Mouse (Mus musculus): ENCODE measurements around the gene Myo15b. TPM values are rescaled to one million over a fixed set of nuclear protein-coding genes. Genes with fewer than 3 reads are reported as not detected.

Gene Myo15b
- polyA plus RNA-seq, 1 experiment from 2014 or later = 0.27 TPM

DNA sequence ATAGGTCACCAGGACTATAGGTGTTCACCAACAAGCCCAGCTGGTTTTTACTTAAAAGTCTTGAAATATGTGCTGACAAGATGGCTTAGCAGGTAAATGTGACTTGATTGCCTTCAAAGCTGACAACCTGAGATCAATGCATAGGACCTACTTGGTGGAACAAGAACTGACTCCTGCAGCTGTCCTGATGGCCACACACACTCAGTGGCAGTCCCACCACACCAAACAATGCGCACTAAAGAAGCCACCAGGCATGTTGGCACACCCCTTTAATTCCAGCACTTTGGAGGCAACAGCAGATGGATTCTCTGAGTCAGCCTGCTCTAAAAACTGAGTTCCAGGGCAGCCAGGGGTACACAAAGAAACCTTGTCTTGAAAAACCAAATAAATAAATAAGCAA is 63.8 kb downstream of the Myo15b start:
- no peak overlapping the region for H3K27ac ChIP-seq (replicated peaks)
- H3K36me3 ChIP-seq = peaks cover 66% of the 10 kb centered on the region
- no peaks in the 10 kb centered on the region for H3K27me3 ChIP-seq (replicated peaks)
- no peaks in the 10 kb centered on the region for H3K9me3 ChIP-seq
- 85% methylated on average over 1 of the region's 1 CpGs for WGBS
- ATAC-seq (ENCODE audit: extremely low read depth, insufficient number of reproducible peaks, low FRiP score, low TSS enrichment) = no peak
- no peak overlapping the region for H3K4me3 ChIP-seq
- H3K4me1 ChIP-seq = no peaks in the 10 kb centered on the region
- no peak overlapping the region for H3K9ac ChIP-seq
- H3K4me2 ChIP-seq = no peak overlapping the region

DNA sequence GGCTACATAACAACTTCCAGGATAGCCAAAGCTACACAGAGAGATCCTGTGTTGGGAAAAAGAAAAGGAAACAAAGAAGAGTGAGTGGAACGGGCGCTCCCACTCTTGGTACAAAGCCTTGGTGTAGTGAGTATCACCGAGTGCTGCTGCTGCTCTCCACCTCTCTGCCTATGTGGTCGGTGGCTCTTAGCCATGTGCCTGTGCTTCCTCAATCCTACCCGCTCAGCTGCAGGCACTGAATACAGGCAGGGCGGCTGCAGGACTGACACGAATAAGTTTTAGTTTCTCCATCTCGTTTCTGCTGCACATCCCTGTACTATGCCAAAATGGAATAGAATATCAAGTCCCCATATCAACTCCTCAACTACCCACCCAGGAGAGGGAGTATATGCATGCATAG is 70.8 kb downstream of the Myo15b start:
- H3K4me1 ChIP-seq = peaks cover 12% of the 10 kb centered on the region
- H3K9me3 ChIP-seq = no peaks in the 10 kb centered on the region
- H3K4me2 ChIP-seq = no peak overlapping the region
- 86% methylated on average over 8 of the region's 8 CpGs for WGBS
- H3K9ac ChIP-seq = no peak overlapping the region
- no peaks in the 10 kb centered on the region for H3K27me3 ChIP-seq (replicated peaks)
- peaks cover 48% of the 10 kb centered on the region for H3K36me3 ChIP-seq
- no peak for ATAC-seq (ENCODE audit: extremely low read depth, insufficient number of reproducible peaks, low FRiP score, low TSS enrichment)
- H3K4me3 ChIP-seq = no peak overlapping the region
- no peak overlapping the region for H3K27ac ChIP-seq (replicated peaks)

DNA sequence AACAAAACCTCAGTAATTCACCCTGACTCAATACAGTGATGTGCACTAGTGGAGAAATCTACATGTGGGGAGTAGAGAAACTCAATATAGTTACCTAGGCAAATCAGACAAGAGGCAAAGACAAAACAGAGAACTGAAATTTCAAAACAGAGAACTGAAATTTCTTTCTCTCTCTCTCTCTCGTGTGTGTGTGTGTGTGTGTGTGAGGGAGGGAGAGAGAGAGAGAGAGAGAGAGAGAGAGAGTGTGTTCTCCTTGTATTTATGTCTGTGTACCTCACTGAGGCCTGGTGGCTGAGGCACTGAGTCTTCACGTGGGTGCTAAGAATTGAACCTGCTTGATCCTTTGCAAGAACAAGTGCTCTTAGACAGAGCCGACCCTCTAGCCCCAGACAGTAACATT is 71.6 kb downstream of the Myo15b start:
- Histone ChIP-seq H3K4me3 (no peak overlapping the region), H3K4me1 (peaks cover 20% of the 10 kb centered on the region), H3K9ac (no peak overlapping the region), H3K27ac (replicated peaks) (no peak overlapping the region), H3K27me3 (replicated peaks) (no peaks in the 10 kb centered on the region), H3K9me3 (no peaks in the 10 kb centered on the region), H3K4me2 (no peak overlapping the region), H3K36me3 (peaks cover 41% of the 10 kb centered on the region)
- ATAC-seq (ENCODE audit: extremely low read depth, insufficient number of reproducible peaks, low FRiP score, low TSS enrichment) = no peak
- 71% methylated on average over 3 of the region's 3 CpGs for WGBS

- H3K9me3 ChIP-seq = no peaks in the 10 kb centered on the region
- H3K4me1 ChIP-seq = peaks cover 21% of the 10 kb centered on the region
- H3K4me3 ChIP-seq = no peak overlapping the region
- H3K27me3 ChIP-seq (replicated peaks) = no peaks in the 10 kb centered on the region
- no peak overlapping the region for H3K9ac ChIP-seq
- 59% methylated on average over 3 of the region's 3 CpGs for WGBS
- no peak overlapping the region for H3K27ac ChIP-seq (replicated peaks)
- peaks cover 42% of the 10 kb centered on the region for H3K36me3 ChIP-seq
- H3K4me2 ChIP-seq = no peak overlapping the region
- ATAC-seq (ENCODE audit: extremely low read depth, insufficient number of reproducible peaks, low FRiP score, low TSS enrichment) = no peak
These were observed 73.0 kb downstream of the Myo15b start for GRCm38 (mm10) chr11:115931235-115931634.

- H3K4me3 ChIP-seq = peak within 1 kb of the TSS; percentile 69
- peak within 1 kb of the TSS; percentile 96 for H3K4me2 ChIP-seq
- H3K27ac ChIP-seq (replicated peaks) = 0 out of 2 replicates have a peak within 1 kb of the TSS, but pooled peaks have one; percentile 12
- H3K27me3 ChIP-seq (replicated peaks) = no peaks in the 10 kb centered on the region
- ATAC-seq (ENCODE audit: extremely low read depth, insufficient number of reproducible peaks, low FRiP score, low TSS enrichment) = peak; percentile 100
- H3K9ac ChIP-seq = peak within 1 kb of the TSS; percentile 86
- WGBS = under 1% methylated on average over 28 of the region's 28 CpGs
- peaks cover 45% of the 10 kb centered on the region for H3K36me3 ChIP-seq
- H3K4me1 ChIP-seq = peaks cover 21% of the 10 kb centered on the region
- no peaks in the 10 kb centered on the region for H3K9me3 ChIP-seq
These were observed 75.0 kb downstream of the Myo15b start, which contains the start of the genes Sap30bp and Recql5 for GRCm38 (mm10) chr11:115933108-115933746. Gene Sap30bp, plus strand, starts transcription at chr11:115933282. Gene Recql5, minus strand, starts transcription at chr11:115933477.

DNA sequence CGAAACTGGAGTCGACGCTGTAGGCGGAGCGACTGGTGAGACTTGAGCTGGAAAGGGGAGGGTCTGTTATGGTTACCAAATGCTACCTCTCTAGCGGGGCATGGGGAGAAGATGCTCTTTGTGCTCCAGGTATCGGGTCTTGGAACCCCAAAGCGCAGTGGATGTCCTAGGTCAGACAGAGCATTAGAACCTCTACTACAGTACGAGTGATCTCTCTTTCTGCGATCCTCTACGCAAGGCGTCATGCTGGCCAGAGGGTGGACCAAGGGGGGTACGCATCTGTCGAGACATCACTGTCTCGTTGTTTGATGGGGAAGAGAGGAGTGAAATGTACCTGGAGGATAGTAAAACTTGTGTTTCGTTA is 75.5 kb downstream of the Myo15b start:
- ATAC-seq (ENCODE audit: extremely low read depth, insufficient number of reproducible peaks, low FRiP score, low TSS enrichment) = no peak
- Histone ChIP-seq H3K4me2 (peak overlapping the region; percentile 83), H3K4me3 (peak overlapping the region; percentile 69), H3K36me3 (peaks cover 44% of the 10 kb centered on the region), H3K27ac (replicated peaks) (0 out of 2 replicates have a peak overlapping the region, but pooled peaks have one; percentile 12), H3K9me3 (no peaks in the 10 kb centered on the region), H3K27me3 (replicated peaks) (no peaks in the 10 kb centered on the region), H3K4me1 (peaks cover 21% of the 10 kb centered on the region), H3K9ac (peak overlapping the region; percentile 86)
- under 1% methylated on average over 16 of the region's 16 CpGs for WGBS

DNA sequence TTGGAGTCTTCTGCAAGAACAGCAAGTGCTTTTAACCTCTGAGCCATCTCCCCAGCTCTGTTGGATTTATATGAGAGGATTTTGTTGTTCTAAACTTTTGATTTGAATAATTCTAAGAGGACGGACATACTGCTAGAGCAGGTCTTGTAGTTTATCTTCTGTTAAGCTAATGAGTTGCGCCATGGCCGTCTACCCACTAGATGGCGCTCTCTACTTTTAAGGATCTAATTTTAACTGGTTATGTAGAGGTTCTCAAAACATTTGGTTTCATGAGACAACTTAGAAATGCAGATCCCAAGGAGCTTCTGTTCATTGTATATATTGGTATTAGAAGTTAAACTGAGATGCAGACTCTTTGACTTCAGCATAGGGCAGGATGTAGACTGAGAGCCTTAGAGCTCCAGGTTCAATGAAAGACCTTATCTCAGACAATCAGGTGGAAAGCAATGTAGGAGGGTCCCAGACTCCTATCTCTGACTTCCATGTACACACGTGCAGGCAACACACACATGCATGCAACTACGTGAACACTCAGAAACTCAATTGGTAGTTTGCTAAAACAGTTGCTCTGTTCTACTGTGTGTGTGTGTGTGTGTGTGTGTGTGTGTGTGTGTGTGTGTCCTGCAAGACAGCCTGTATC is 81.6 kb downstream of the Myo15b start:
- Histone ChIP-seq H3K4me2 (no peak overlapping the region), H3K27ac (replicated peaks) (no peak overlapping the region), H3K9ac (no peak overlapping the region), H3K36me3 (peaks cover 87% of the 10 kb centered on the region), H3K4me3 (no peak overlapping the region), H3K4me1 (peaks cover 1% of the 10 kb centered on the region), H3K9me3 (no peaks in the 10 kb centered on the region), H3K27me3 (replicated peaks) (no peaks in the 10 kb centered on the region)
- WGBS = 35% methylated on average over 6 of the region's 6 CpGs
- no peak for ATAC-seq (ENCODE audit: extremely low read depth, insufficient number of reproducible peaks, low FRiP score, low TSS enrichment)

DNA sequence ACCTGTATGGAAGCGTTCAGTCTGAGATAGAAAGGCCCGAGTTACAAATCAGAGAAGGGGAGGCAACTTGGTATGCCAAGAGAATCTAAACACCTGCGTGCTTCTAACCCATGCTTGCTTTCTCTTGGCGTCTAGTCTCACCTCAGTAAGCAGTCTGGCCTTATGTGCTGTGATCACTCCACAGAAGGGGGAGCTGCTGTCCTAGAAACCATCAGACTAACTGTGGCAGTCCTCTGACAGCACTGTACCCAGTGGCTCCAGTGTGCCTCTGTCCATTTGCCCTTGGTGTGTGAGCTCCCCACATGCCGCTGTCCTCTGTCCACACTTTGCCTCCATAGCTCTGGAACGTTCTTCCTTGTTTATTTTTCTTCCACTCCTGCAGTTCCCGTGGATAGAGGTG is 83.8 kb downstream of the Myo15b start:
- Histone ChIP-seq H3K4me2 (no peak overlapping the region), H3K4me1 (no peaks in the 10 kb centered on the region), H3K36me3 (peaks cover 91% of the 10 kb centered on the region), H3K27me3 (replicated peaks) (no peaks in the 10 kb centered on the region), H3K4me3 (no peak overlapping the region), H3K9me3 (no peaks in the 10 kb centered on the region), H3K9ac (no peak overlapping the region), H3K27ac (replicated peaks) (no peak overlapping the region)
- ATAC-seq (ENCODE audit: extremely low read depth, insufficient number of reproducible peaks, low FRiP score, low TSS enrichment) = no peak
- WGBS = 78% methylated on average over 7 of the region's 7 CpGs

Other genes with a start within 250 kb of the Myo15b start
- 23.1 and 24.6 TPM in 2 replicates for gene Mif4gd, start 245.4 kb upstream of the Myo15b start, polyA plus RNA-seq (2015; fragmentation: Nextera tagmentation; extraction: Ambion mirVana)
- 36.4 and 37.2 TPM in 2 replicates for gene Slc25a19, start 230.1 kb upstream of the Myo15b start, polyA plus RNA-seq (2015; fragmentation: Nextera tagmentation; extraction: Ambion mirVana)
- 86.6 and 90.0 TPM in 2 replicates for gene Grb2, start 149.8 kb upstream of the Myo15b start, polyA plus RNA-seq (2015; fragmentation: Nextera tagmentation; extraction: Ambion mirVana)
- gene Tmem94, start 93.0 kb upstream of the Myo15b start, polyA plus RNA-seq (2015; fragmentation: Nextera tagmentation; extraction: Ambion mirVana) = 34.3 and 39.4 TPM in 2 replicates
- 20.0 and 20.1 TPM in 2 replicates for gene Caskin2, start 44.8 kb upstream of the Myo15b start, polyA plus RNA-seq (2015; fragmentation: Nextera tagmentation; extraction: Ambion mirVana)
- 24.4 and 27.5 TPM in 2 replicates for gene Tsen54, start 43.7 kb upstream of the Myo15b start, polyA plus RNA-seq (2015; fragmentation: Nextera tagmentation; extraction: Ambion mirVana)
- gene Llgl2, start 34.4 kb upstream of the Myo15b start, polyA plus RNA-seq (2015; fragmentation: Nextera tagmentation; extraction: Ambion mirVana) = 18.9 and 19.0 TPM in 2 replicates
- 20.0 and 24.2 TPM in 2 replicates for gene Smim5, start 41.6 kb downstream of the Myo15b start, polyA plus RNA-seq (2015; fragmentation: Nextera tagmentation; extraction: Ambion mirVana)
- 1.4 TPM in 2 replicates for gene Smim6, start 53.6 kb downstream of the Myo15b start, polyA plus RNA-seq (2015; fragmentation: Nextera tagmentation; extraction: Ambion mirVana)
- gene Sap30bp, start 74.9 kb downstream of the Myo15b start, polyA plus RNA-seq (2015; fragmentation: Nextera tagmentation; extraction: Ambion mirVana) = 23.3 and 24.8 TPM in 2 replicates
- 11.6 and 12.7 TPM in 2 replicates for gene Recql5, start 75.1 kb downstream of the Myo15b start, polyA plus RNA-seq (2015; fragmentation: Nextera tagmentation; extraction: Ambion mirVana)
- gene Itgb4, start 116.3 kb downstream of the Myo15b start, polyA plus RNA-seq (2015; fragmentation: Nextera tagmentation; extraction: Ambion mirVana) = 0.99 and 1.1 TPM in 2 replicates
- 150 and 178 TPM in 2 replicates for gene Galk1, start 154.3 kb downstream of the Myo15b start, polyA plus RNA-seq (2015; fragmentation: Nextera tagmentation; extraction: Ambion mirVana)
- gene H3f3b, start 169.6 kb downstream of the Myo15b start, polyA plus RNA-seq (2015; fragmentation: Nextera tagmentation; extraction: Ambion mirVana) = 647 and 691 TPM in 2 replicates
- 22.8 and 23.9 TPM in 2 replicates for gene Unk, start 171.9 kb downstream of the Myo15b start, polyA plus RNA-seq (2015; fragmentation: Nextera tagmentation; extraction: Ambion mirVana)
- 1.5 and 2.3 TPM in 2 replicates for gene Unc13d, start 219.6 kb downstream of the Myo15b start, polyA plus RNA-seq (2015; fragmentation: Nextera tagmentation; extraction: Ambion mirVana)
- gene Wbp2, start 228.6 kb downstream of the Myo15b start, polyA plus RNA-seq (2015; fragmentation: Nextera tagmentation; extraction: Ambion mirVana) = 134 and 138 TPM in 2 replicates

Data from heart, embryonic 13.5 days (tissue).